Mouse (Mus musculus): ENCODE results near the gene Sbk1. TPM values are rescaled to one million over a fixed set of nuclear protein-coding genes. Genes with fewer than 3 reads are reported as not detected.
A peak's percentile ranks its signal among the peaks of the same experiment; 100 is the strongest.

The Sbk1 gene
- polyA plus RNA-seq, 1 experiment from 2014 or later = 33.1 TPM

GRCm38 (mm10) chr7:126329907-126330645 lies 57.7 kb downstream of the Sbk1 start:
- Histone ChIP-seq H3K27ac (no peak overlapping the region), H3K4me1 (no peaks in the 10 kb centered on the region), H3K36me3 (no peaks in the 10 kb centered on the region), H3K9ac (no peak overlapping the region), H3K27me3 (peaks cover 17% of the 10 kb centered on the region), H3K4me3 (replicated peaks) (no peak overlapping the region), H3K4me2 (no peak overlapping the region), H3K9me3 (replicated peaks) (no peaks in the 10 kb centered on the region)
- WGBS = 86% methylated on average over 9 of the region's 9 CpGs
- no peak for ATAC-seq (replicated peaks; ENCODE audit: low FRiP score)

GRCm38 (mm10) chr7:126330693-126331092 lies 58.3 kb downstream of the Sbk1 start:
- no peak for ATAC-seq (replicated peaks; ENCODE audit: low FRiP score)
- H3K9ac ChIP-seq = no peak overlapping the region
- no peak overlapping the region for H3K4me2 ChIP-seq
- H3K9me3 ChIP-seq (replicated peaks) = no peaks in the 10 kb centered on the region
- H3K27me3 ChIP-seq = peaks cover 13% of the 10 kb centered on the region
- no peaks in the 10 kb centered on the region for H3K36me3 ChIP-seq
- no peak overlapping the region for H3K4me3 ChIP-seq (replicated peaks)
- WGBS = 44% methylated on average over 2 of the region's 2 CpGs
- H3K4me1 ChIP-seq = no peaks in the 10 kb centered on the region
- H3K27ac ChIP-seq = no peak overlapping the region

GRCm38 (mm10) chr7:126332691-126333090 lies 60.3 kb downstream of the Sbk1 start:
- no peak overlapping the region for H3K4me2 ChIP-seq
- H3K4me1 ChIP-seq = no peaks in the 10 kb centered on the region
- no peak for ATAC-seq (replicated peaks; ENCODE audit: low FRiP score)
- H3K4me3 ChIP-seq (replicated peaks) = no peak overlapping the region
- H3K9me3 ChIP-seq (replicated peaks) = no peaks in the 10 kb centered on the region
- WGBS = 76% methylated on average over 3 of the region's 3 CpGs
- H3K9ac ChIP-seq = no peak overlapping the region
- H3K36me3 ChIP-seq = no peaks in the 10 kb centered on the region
- no peak overlapping the region for H3K27ac ChIP-seq
- H3K27me3 ChIP-seq = no peaks in the 10 kb centered on the region

GRCm38 (mm10) chr7:126335556-126335955 lies 63.1 kb downstream of the Sbk1 start:
- Histone ChIP-seq H3K4me1 (peaks cover 13% of the 10 kb centered on the region), H3K4me2 (no peak overlapping the region), H3K27me3 (no peaks in the 10 kb centered on the region), H3K36me3 (no peaks in the 10 kb centered on the region), H3K9me3 (replicated peaks) (no peaks in the 10 kb centered on the region), H3K27ac (no peak overlapping the region), H3K9ac (no peak overlapping the region), H3K4me3 (replicated peaks) (no peak overlapping the region)
- no peak for ATAC-seq (replicated peaks; ENCODE audit: low FRiP score)
- WGBS = 84% methylated on average over 1 of the region's 1 CpGs

- 71% methylated on average over 8 of the region's 8 CpGs for WGBS
- Histone ChIP-seq H3K36me3 (no peaks in the 10 kb centered on the region), H3K9ac (no peak overlapping the region), H3K9me3 (replicated peaks) (no peaks in the 10 kb centered on the region), H3K4me2 (no peak overlapping the region), H3K27me3 (no peaks in the 10 kb centered on the region), H3K27ac (no peak overlapping the region), H3K4me1 (peaks cover 19% of the 10 kb centered on the region), H3K4me3 (replicated peaks) (no peak overlapping the region)
- ATAC-seq (replicated peaks; ENCODE audit: low FRiP score) = no peak
Observed at GRCm38 (mm10) chr7:126338906-126339305, 66.5 kb downstream of the Sbk1 start.

- Histone ChIP-seq H3K27me3 (no peaks in the 10 kb centered on the region), H3K9ac (no peak overlapping the region), H3K27ac (no peak overlapping the region), H3K4me3 (replicated peaks) (no peak overlapping the region), H3K9me3 (replicated peaks) (no peaks in the 10 kb centered on the region), H3K4me2 (no peak overlapping the region), H3K4me1 (peaks cover 19% of the 10 kb centered on the region), H3K36me3 (no peaks in the 10 kb centered on the region)
- WGBS = 69% methylated on average over 8 of the region's 8 CpGs
- ATAC-seq (replicated peaks; ENCODE audit: low FRiP score) = no peak
Observed at GRCm38 (mm10) chr7:126339521-126339971, 67.1 kb downstream of the Sbk1 start.

GRCm38 (mm10) chr7:126340206-126340618 lies 67.8 kb downstream of the Sbk1 start:
- Histone ChIP-seq H3K4me3 (replicated peaks) (no peak overlapping the region), H3K27me3 (no peaks in the 10 kb centered on the region), H3K4me2 (no peak overlapping the region), H3K4me1 (peaks cover 24% of the 10 kb centered on the region), H3K9me3 (replicated peaks) (no peaks in the 10 kb centered on the region), H3K27ac (0 out of 2 replicates have a peak overlapping the region, but pooled peaks have one; percentile 48), H3K36me3 (no peaks in the 10 kb centered on the region), H3K9ac (no peak overlapping the region)
- 61% methylated on average over 6 of the region's 6 CpGs for WGBS
- ATAC-seq (replicated peaks; ENCODE audit: low FRiP score) = peak; percentile 52; the same call in 1 of the 2 replicates

- no peak overlapping the region for H3K4me3 ChIP-seq (replicated peaks)
- H3K9ac ChIP-seq = no peak overlapping the region
- 47% methylated on average over 6 of the region's 6 CpGs for WGBS
- no peak overlapping the region for H3K4me2 ChIP-seq
- no peaks in the 10 kb centered on the region for H3K9me3 ChIP-seq (replicated peaks)
- ATAC-seq (replicated peaks; ENCODE audit: low FRiP score) = no peak
- H3K4me1 ChIP-seq = peaks cover 24% of the 10 kb centered on the region
- H3K27ac ChIP-seq = 0 out of 2 replicates have a peak overlapping the region, but pooled peaks have one; percentile 48
- no peaks in the 10 kb centered on the region for H3K27me3 ChIP-seq
- H3K36me3 ChIP-seq = no peaks in the 10 kb centered on the region
Observed at GRCm38 (mm10) chr7:126340896-126341295, 68.5 kb downstream of the Sbk1 start.

Other genes with a start within 250 kb of the Sbk1 start
- gene Gsg1l, start 190.2 kb upstream of the Sbk1 start, polyA plus RNA-seq (2015; fragmentation: Nextera tagmentation; extraction: Ambion mirVana) = 0.75 and 1.1 TPM in 2 replicates
- gene Xpo6, start 72.1 kb upstream of the Sbk1 start, polyA plus RNA-seq (2015; fragmentation: Nextera tagmentation; extraction: Ambion mirVana) = 48.5 and 54.7 TPM in 2 replicates
- 2.3 and 3.0 TPM in 2 replicates for gene Lat, start 97.0 kb downstream of the Sbk1 start, polyA plus RNA-seq (2015; fragmentation: Nextera tagmentation; extraction: Ambion mirVana)
- gene Spns1, start 104.8 kb downstream of the Sbk1 start, polyA plus RNA-seq (2015; fragmentation: Nextera tagmentation; extraction: Ambion mirVana) = 58.9 and 70.8 TPM in 2 replicates
- 2.8 and 2.9 TPM in 2 replicates for gene Nfatc2ip, start 124.1 kb downstream of the Sbk1 start, polyA plus RNA-seq (2015; fragmentation: Nextera tagmentation; extraction: Ambion mirVana)
- gene Cd19, start 142.3 kb downstream of the Sbk1 start, polyA plus RNA-seq (2015; fragmentation: Nextera tagmentation; extraction: Ambion mirVana) = 0.12 and 0.44 TPM in 2 replicates
- gene Rabep2, start 156.1 kb downstream of the Sbk1 start, polyA plus RNA-seq (2015; fragmentation: Nextera tagmentation; extraction: Ambion mirVana) = 34.5 and 35.7 TPM in 2 replicates
- 13.4 and 25.1 TPM in 2 replicates for gene Atp2a1, start 190.5 kb downstream of the Sbk1 start, polyA plus RNA-seq (2015; fragmentation: Nextera tagmentation; extraction: Ambion mirVana)
- 52.7 and 56.0 TPM in 2 replicates for gene Sh2b1, start 202.8 kb downstream of the Sbk1 start, polyA plus RNA-seq (2015; fragmentation: Nextera tagmentation; extraction: Ambion mirVana)
- 154 and 156 TPM in 2 replicates for gene Tufm, start 214.7 kb downstream of the Sbk1 start, polyA plus RNA-seq (2015; fragmentation: Nextera tagmentation; extraction: Ambion mirVana)
- 49.3 and 51.7 TPM in 2 replicates for gene Atxn2l, start 230.8 kb downstream of the Sbk1 start, polyA plus RNA-seq (2015; fragmentation: Nextera tagmentation; extraction: Ambion mirVana)